Mouse (Mus musculus) layer of hippocampus, postnatal 25 days (tissue): ENCODE measurements around the gene Tle2. TPM values are rescaled to one million over a fixed set of nuclear protein-coding genes. Genes with fewer than 3 reads are reported as not detected.

Source experiments
- DNase-seq, 2 experiments: peaks; one replicate each; pipeline ENCODE4 v3.0.0; 2022; ENCODE audit warnings: mixed read lengths in 2 of 2, low spot score in 1 of 2; ENCODE audit errors: extremely low spot score in 1 of 2
- total RNA-seq, 2 experiments: library from RNA; stranded (reverse); gene quantifications; 2 replicates each; pipeline ENCODE4 v1.2.3; 2021

The Tle2 gene
- total RNA-seq, 2 experiments from 2014 or later, result 22.5 to 32.3 TPM

- no peak for DNase-seq
These were observed 21.1 kb upstream of the Tle2 start for GRCm38 (mm10) chr10:81553232-81553631.

- DNase-seq, result no peak
These were observed 20.3 kb upstream of the Tle2 start for GRCm38 (mm10) chr10:81553807-81554755.

- no peak for DNase-seq
These were observed 18.1 kb upstream of the Tle2 start for GRCm38 (mm10) chr10:81556282-81556681.

- DNase-seq, result no peak
These were observed 16.9 kb upstream of the Tle2 start for GRCm38 (mm10) chr10:81557491-81557890.

- DNase-seq, result peak; percentile 65 to 67
These were observed 15.2 kb upstream of the Tle2 start, which contains the start of gene Aes for GRCm38 (mm10) chr10:81559163-81559626. Aes (plus strand) TSS chr10:81559488.

DNA sequence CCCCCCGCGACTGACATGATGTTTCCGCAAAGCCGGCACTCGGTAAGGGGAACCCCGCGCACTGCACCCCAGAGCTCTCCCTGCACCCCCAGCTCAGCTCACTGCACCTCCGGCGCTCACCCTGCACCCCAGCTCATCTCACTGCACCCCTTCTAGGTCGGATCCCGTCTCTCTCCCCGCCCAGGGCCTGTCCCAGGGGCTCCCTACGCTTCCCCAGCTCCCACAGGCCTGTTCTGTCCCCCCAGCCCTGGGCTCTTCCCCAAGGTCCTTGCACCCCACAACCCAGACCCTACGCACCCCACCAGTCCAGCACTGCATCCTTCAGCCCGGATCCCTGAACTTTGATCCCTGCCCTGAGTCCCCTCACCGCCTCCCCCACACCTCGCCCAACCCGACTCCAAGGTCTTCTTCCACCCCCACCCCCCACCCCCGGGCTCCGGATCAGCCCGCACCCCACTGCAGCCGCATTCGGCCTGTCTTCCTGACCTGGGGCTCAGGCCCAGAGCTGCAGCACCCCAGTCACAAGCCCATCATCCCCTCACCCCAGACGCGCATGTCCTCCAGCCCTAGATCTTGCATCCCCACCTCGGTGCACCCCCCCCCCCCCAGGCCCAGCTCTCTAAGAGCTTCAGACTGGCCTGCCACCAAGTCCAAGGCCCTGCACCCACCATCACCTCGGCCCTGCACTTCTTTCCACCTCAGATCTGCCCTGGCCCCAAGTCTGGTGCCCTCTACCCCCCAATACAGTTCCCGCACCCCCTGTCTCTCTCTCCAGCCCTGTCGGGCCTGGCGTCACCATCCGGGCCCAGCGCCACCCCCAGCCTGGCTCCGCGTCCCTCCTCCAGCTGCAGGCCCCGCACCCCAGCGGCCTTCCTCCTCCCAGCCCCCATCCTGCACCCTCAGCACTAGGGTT is 14.5 kb upstream of the Tle2 start:
- peak; percentile 71 to 80 for DNase-seq

DNA sequence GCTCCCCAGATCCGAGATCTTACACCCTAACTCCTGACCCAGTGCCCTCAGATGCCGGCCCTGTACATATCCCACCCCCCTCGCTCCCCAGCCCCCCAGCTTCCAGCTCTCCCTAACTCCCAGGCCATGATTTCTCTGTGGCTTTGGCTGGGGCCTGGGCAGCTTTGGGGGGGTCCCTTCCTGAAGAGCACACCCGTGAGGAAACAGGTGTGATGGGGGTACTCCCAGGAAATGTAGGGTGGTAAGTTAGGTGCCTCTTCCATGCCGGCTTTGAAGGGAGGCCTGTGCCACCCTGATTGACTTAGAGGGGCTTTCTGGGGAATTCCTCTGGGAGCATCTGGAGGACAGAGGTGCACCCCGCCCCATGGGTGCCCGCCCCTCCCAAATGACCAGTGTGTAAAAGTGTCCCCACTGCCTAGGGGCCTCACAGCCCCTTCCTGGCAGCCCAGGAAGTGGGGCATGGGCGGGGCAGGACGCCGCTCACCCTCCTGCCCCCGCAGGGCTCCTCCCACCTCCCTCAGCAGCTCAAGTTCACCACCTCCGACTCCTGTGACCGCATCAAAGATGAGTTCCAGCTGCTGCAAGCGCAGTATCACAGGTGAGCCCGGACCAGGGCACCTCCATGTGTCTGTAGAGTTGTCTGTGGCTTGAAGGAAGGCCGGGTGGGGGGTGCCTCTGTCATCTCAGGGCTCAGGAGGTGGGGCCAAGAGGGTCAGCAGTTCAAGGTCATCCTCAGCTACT is 13.5 kb upstream of the Tle2 start:
- DNase-seq, result no peak

DNA sequence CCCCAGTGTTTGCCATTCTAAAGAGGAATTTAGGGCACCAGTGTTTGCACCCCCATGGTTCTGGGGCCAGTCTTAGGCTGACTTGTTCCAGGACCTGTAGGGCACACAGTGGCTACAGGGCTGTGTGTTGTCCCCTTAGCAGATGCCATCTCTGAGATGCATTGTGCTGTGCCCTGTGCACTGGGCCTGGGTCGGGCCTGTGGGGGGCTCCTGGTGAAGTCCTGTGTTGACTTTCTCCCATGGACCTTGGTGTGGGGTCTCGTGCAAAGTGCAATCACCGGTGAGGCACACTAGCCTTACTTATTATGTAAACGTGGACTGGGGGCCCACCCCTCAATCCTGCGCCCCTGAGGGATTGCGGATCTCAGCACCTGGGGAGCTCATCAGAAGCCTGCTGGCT is 11.9 kb upstream of the Tle2 start:
- no peak for DNase-seq

DNA sequence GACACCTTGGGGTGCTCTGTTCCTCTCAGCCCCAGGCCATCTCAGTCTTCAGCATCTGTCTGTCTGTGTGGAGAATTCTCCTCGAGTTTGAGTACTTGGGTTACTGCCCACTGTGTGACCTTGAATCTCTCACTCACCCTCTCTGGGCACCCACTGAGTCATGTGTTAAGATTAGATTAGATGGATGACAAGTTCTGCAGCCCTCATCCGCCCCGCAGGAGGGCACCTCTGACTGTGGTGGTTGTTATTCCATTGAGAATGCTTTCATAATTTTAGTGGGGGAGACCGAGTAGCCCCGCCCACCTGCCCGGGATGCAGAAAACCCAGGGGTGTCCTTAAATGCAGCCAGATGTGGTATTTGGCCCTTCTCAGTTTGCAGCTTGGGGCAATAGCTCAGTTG is 10.9 kb upstream of the Tle2 start:
- DNase-seq, result no peak

DNA sequence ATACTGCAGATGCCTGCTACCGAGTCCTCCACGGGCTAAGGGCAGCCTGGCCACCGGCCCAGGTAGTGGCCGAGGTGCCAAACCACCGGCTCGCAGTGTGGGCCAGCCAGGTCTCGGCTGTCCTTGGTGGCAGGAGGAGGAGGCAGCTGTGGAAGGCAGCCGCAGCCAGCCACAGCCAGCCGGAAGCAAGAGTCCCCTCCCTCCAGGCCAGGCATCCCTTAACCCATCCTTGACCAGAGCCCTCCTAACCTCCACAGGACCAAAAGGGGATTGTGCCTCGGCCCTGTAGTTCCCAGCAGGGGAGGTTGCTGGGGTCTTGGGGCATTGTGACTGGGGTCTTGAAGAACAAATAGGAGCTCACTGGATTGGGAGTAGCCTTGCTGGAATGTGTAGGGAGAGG is 10.1 kb upstream of the Tle2 start:
- no peak for DNase-seq

DNA sequence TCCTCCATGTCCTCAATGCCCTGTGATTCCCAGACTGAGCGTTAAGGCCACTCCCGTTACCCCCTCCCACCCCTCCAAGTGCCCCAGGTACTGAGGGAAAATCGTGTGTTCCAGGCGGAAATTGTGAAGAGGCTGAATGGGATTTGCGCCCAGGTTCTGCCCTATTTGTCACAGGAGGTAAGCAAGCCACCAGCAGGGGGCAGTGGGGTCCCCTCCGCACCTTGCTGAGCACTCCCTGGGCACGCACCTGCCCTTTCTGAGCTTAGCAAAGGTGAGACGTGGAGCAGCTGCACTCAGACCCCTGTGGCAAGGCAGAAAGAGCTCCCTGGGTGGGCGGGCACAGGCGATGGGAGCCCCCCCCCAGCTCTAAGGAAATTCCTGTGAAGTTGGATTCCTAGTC is 9.6 kb upstream of the Tle2 start:
- peak in 1 of 2 experiments; percentile 63 for DNase-seq

GRCm38 (mm10) chr10:81565257-81566228 is 8.8 kb upstream of the Tle2 start:
- no peak for DNase-seq

GRCm38 (mm10) chr10:81568381-81569191 is 5.8 kb upstream of the Tle2 start:
- no peak for DNase-seq

- no peak for DNase-seq
These were observed 4.7 kb upstream of the Tle2 start for GRCm38 (mm10) chr10:81569507-81570237.

DNA sequence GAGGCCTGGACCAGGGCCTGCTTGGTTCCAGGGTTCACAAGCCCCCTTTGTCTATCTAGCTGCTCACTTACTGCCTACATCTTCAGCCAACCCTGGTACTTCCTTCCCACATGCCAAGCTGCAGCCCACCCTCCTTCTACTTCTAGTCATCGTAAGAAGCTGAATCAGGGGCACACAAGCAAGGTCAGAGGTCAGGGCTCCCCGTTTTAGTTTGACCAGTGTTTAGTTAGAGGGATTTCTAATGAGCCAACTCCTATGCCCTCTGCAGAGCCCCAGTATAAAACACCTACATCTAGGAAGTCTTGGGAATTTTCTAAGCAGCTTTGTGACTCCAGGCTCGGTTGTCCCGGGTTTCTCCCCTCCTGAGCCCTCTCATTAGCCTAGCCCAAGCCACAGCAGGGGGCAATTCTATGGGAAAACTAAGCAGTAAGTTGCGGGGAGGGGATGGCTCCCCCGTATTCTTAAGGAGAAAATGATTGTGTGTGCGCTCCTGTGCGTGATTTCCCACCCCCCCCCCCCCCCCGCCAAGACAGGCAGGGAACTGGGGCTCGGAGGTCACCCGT is 4.0 kb upstream of the Tle2 start:
- DNase-seq, result no peak

DNA sequence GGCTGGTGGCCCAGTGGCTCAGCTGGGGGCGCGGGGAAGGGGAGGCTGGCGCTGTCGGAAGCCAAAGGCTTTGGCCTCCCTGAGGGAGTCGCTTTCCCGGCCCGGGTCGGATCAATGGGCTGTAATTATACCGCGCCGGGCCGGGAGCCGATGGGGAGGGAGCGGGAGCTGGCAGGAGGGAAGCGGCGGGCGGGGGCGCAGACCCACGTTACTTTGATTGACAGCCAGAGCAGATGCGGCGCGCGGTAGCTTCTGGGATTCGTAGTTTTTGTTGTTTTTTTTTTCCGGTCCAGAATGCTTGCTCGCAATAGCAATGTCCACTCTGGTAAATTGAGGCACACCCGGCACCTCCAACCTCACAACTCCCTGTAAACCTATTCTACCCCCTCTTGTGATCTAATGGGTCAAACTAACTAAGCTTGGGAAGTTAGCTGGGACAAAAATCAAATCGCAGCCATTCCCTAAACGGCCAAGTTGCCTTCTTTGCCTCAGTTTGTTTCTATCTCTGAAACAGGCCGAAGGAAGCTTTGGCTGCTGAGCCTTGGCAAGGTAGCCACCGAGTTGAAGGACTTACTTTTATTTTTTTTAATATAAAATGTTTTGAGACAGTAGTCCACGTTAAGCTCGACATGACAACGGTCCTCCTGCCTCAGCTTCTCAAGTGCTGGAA is 3.4 kb upstream of the Tle2 start:
- DNase-seq, result peak; percentile 82 to 88

DNA sequence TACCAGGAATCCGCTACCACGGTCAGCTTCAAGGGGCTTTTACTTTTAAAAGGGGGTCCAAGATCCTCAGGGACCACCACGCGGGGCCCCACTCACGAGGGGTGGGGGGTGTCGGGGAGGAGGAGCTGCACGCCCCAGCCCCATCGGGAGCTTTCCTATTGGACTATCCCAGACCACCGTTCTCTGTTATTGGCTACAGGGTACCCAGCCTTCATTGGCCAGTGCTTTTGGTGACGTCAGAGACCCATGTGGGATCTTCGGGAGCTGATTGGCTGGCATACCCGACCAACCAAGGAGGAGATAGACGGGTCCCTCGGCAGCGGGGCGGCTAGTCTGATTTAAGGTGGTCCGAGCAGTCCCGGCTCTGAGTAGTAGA is 2.9 kb upstream of the Tle2 start:
- peak; percentile 93 to 96 for DNase-seq
